Mouse (Mus musculus) myocyte (in vitro differentiated cells): ENCODE measurements around the gene Plcg2.

Source experiments
- CEBPB ChIP-seq: IDR thresholded peaks from 2 replicates; pipeline ENCODE4 v1.6.1; 2011; ENCODE audit warnings: mild to moderate bottlenecking, moderate library complexity; ENCODE audit not compliant: poor library complexity, insufficient read depth, severe bottlenecking
- E2F4 ChIP-seq: IDR thresholded peaks from one replicate; pipeline ENCODE4 v1.6.1; 2011; ENCODE audit warnings: mild to moderate bottlenecking, control low read depth, moderate library complexity; ENCODE audit not compliant: insufficient read depth
- MAX ChIP-seq: IDR thresholded peaks from one replicate; pipeline ENCODE4 v1.6.1; 2011; ENCODE audit warnings: low read depth, mild to moderate bottlenecking, control low read depth
- MYOD1 ChIP-seq, 3 experiments: IDR thresholded peaks; one replicate each; pipeline ENCODE4 v1.6.1; 2011; ENCODE audit warnings: control low read depth in 2 of 3, low read depth in 2 of 3, mild to moderate bottlenecking in 2 of 3, moderate library complexity in 1 of 3; ENCODE audit not compliant: insufficient read length in 2 of 3, control insufficient read depth in 1 of 3
- MYOG ChIP-seq, 3 experiments: IDR thresholded peaks; one replicate each; pipeline ENCODE4 v1.6.1; 2011; ENCODE audit warnings: control low read depth in 2 of 3, low read depth in 2 of 3, mild to moderate bottlenecking in 2 of 3; ENCODE audit not compliant: insufficient read length in 2 of 3, control insufficient read depth in 1 of 3, insufficient read depth in 1 of 3
- POLR2A ChIP-seq: IDR thresholded peaks from one replicate; pipeline ENCODE4 v1.6.1; 2011; ENCODE audit warnings: low read depth, mild to moderate bottlenecking, control low read depth, moderate library complexity; ENCODE audit not compliant: insufficient read length
- POLR2AphosphoS2 ChIP-seq: IDR thresholded peaks from one replicate; pipeline ENCODE4 v1.6.1; 2011; ENCODE audit warnings: low read depth, control low read depth; ENCODE audit not compliant: insufficient read length
- REST ChIP-seq: IDR thresholded peaks from one replicate; pipeline ENCODE4 v1.6.1; 2011; ENCODE audit warnings: mild to moderate bottlenecking, control low read depth, moderate library complexity; ENCODE audit not compliant: insufficient read depth, insufficient read length
- SRF ChIP-seq: IDR thresholded peaks from one replicate; pipeline ENCODE4 v1.6.1; 2011; ENCODE audit warnings: low read depth; ENCODE audit not compliant: control insufficient read depth, insufficient read length
- TCF12 ChIP-seq: IDR thresholded peaks from one replicate; pipeline ENCODE4 v1.6.1; 2011; ENCODE audit warnings: mild to moderate bottlenecking, control low read depth; ENCODE audit not compliant: poor library complexity, insufficient read depth, severe bottlenecking
- TCF3 ChIP-seq: IDR thresholded peaks from one replicate; pipeline ENCODE4 v1.6.1; 2011; ENCODE audit warnings: low read depth, control low read depth; ENCODE audit not compliant: insufficient read length
- USF1 ChIP-seq: IDR thresholded peaks from one replicate; pipeline ENCODE4 v1.6.1; 2011; ENCODE audit warnings: low read depth, mild to moderate bottlenecking, control low read depth, moderate library complexity

DNA sequence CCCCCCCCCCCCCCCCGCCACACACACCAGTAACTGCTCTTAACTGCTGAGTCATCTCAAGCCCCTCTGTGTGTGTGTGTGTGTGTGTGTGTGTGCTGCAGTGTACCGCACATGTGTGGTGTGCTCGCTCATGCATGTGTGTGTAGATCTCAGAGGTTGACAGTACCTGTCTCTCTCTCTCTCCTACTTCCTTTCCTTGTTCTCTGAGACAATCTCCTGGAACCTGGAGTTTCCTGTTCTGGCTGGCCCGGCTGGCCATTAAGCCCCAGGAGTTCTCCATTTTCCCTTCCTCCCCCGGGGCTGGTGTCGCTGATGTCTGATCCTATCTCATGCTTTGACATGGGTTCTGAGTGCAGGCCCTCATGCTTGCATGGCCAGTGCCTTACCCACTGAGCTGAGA, 38.8 kb downstream of the Plcg2 start:
- TF ChIP-seq USF1 (no peak), TCF12 (no peak), MYOG (IDR thresholded peaks at IDR 0.05; ENCODE audit: control insufficient read depth in 1 of 3, insufficient read depth in 1 of 3, insufficient read length in 2 of 3, low read depth in 2 of 3) (no peak), POLR2A (no peak), MAX (no peak), TCF3 (no peak), SRF (no peak), MYOD1 (IDR thresholded peaks at IDR 0.05; ENCODE audit: control insufficient read depth in 1 of 3, insufficient read length in 2 of 3, low read depth in 2 of 3) (no peak), POLR2AphosphoS2 (no peak), E2F4 (no peak), CEBPB (no peak), REST (no peak)
